Mouse (Mus musculus) kidney, postnatal 14 days (tissue): ENCODE data around the gene Ell.

Experiments
- DNase-seq: peaks from one replicate; pipeline ENCODE4 v3.0.0; 2022; ENCODE audit warnings: mixed read lengths

Gene Ell

GRCm38 (mm10) chr8:70617985-70618384, 78.7 kb downstream of the Ell start:
- no peak for DNase-seq

- no peak for DNase-seq
Measured at GRCm38 (mm10) chr8:70618888-70619334, 79.7 kb downstream of the Ell start.

- DNase-seq, result no peak
Measured at GRCm38 (mm10) chr8:70622220-70622619, 83.0 kb downstream of the Ell start.

GRCm38 (mm10) chr8:70625104-70625503, 85.8 kb downstream of the Ell start:
- DNase-seq, result peak; percentile 74

- no peak for DNase-seq
Measured at GRCm38 (mm10) chr8:70627041-70627440, 87.8 kb downstream of the Ell start.

GRCm38 (mm10) chr8:70628986-70629490, 89.8 kb downstream of the Ell start:
- no peak for DNase-seq

- peak; percentile 91 for DNase-seq
Measured at GRCm38 (mm10) chr8:70629574-70630531, 90.6 kb downstream of the Ell start.

GRCm38 (mm10) chr8:70630532-70631381, 91.5 kb downstream of the Ell start:
- peak; percentile 89 for DNase-seq

GRCm38 (mm10) chr8:70631436-70631835, 92.2 kb downstream of the Ell start:
- peak; percentile 83 for DNase-seq

GRCm38 (mm10) chr8:70632346-70632892, 93.2 kb downstream of the Ell start, which contains the start of gene Gdf15:
TSS of gene Gdf15 (minus strand) at chr8:70632456.
- DNase-seq, result no peak

GRCm38 (mm10) chr8:70634066-70634465, 94.8 kb downstream of the Ell start:
- DNase-seq, result peak; percentile 89

- DNase-seq, result peak; percentile 71
Measured at GRCm38 (mm10) chr8:70635527-70635926, 96.3 kb downstream of the Ell start.

- DNase-seq, result peak; percentile 74
Measured at GRCm38 (mm10) chr8:70636838-70637237, 97.6 kb downstream of the Ell start.

GRCm38 (mm10) chr8:70638752-70639151, 99.5 kb downstream of the Ell start:
- DNase-seq, result no peak
